Mouse (Mus musculus) liver, embryonic 14.5 days (tissue): ENCODE measurements around the gene Dmwd.

Source experiments
- CTCF ChIP-seq: IDR thresholded peaks from 2 replicates; pipeline ENCODE4 v1.5.1; 2016; ENCODE audit warnings: antibody characterized with exemption, low read depth, control low read depth
- EP300 ChIP-seq: IDR thresholded peaks from 2 replicates; pipeline ENCODE4 v1.6.1; 2016; ENCODE audit warnings: antibody characterized with exemption, low read depth

DNA sequence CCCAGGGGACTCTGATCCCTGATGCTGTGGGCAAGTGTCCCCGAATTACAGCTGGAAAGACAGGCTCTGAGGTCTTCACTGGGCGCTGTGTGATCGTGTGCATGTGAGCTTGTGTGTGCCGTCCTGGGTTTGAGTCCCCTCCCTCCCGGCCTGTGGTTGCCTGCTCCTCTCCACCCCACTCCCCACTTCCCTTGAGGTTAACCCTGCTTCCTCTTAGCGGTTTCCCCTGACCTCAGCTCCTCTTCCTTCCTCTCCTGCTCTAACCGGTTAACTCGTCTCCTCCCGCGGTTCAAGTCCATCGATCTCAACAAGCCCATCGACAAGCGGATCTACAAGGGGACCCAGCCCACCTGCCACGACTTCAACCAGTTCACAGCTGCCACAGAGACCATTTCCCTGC is 1.7 kb downstream of the Dmwd start:
- TF ChIP-seq CTCF (no peak), EP300 (no peak)
